Mouse (Mus musculus) bone marrow macrophage, adult 2 months (primary cell): ENCODE data around the gene Tmem274. TPM values are rescaled to one million over a fixed set of nuclear protein-coding genes. Genes with fewer than 3 reads are reported as not detected.

ENCODE experiments used
- H3K27ac ChIP-seq: 2 replicates; pipeline ENCODE4 v1.5.1; 2012; ENCODE audit warnings: low read depth, low read length; ENCODE audit not compliant: insufficient read depth
- H3K4me1 ChIP-seq: 2 replicates; pipeline ENCODE4 v1.6.1; 2012; ENCODE audit warnings: low read length; ENCODE audit not compliant: control insufficient read depth, insufficient read depth
- H3K4me3 ChIP-seq: 2 replicates; pipeline ENCODE4 v1.5.1; 2012; ENCODE audit warnings: mild to moderate bottlenecking, low read length, moderate library complexity; ENCODE audit not compliant: insufficient read depth
- CTCF ChIP-seq: IDR thresholded peaks from 2 replicates; pipeline ENCODE4 v1.5.1; 2012; ENCODE audit warnings: low read depth, mild to moderate bottlenecking, low read length, moderate library complexity
- POLR2A ChIP-seq: IDR thresholded peaks from 2 replicates; pipeline ENCODE4 v1.6.1; 2012; ENCODE audit warnings: mild to moderate bottlenecking, low read depth, low read length, borderline replicate concordance
- polyA plus RNA-seq: library from polyadenylated mRNA; stranded (reverse); fragments of >200 nt; gene quantifications from 2 replicates; pipeline ENCODE4 v1.2.4, GENCODE M21; 2012; ENCODE audit not compliant: missing spikeins, insufficient read depth, insufficient read length

The Tmem274 gene
- polyA plus RNA-seq, 1 experiment: not detected

- TF ChIP-seq CTCF (no peak), POLR2A (no peak)
- peaks cover 26% of the 10 kb centered on the region for H3K4me1 ChIP-seq
- H3K4me3 ChIP-seq: no peak overlapping the region
- H3K27ac ChIP-seq: no peak overlapping the region
Observed at GRCm38 (mm10) chr4:149523961-149524360, 46.8 kb downstream of the Tmem274 start.

DNA sequence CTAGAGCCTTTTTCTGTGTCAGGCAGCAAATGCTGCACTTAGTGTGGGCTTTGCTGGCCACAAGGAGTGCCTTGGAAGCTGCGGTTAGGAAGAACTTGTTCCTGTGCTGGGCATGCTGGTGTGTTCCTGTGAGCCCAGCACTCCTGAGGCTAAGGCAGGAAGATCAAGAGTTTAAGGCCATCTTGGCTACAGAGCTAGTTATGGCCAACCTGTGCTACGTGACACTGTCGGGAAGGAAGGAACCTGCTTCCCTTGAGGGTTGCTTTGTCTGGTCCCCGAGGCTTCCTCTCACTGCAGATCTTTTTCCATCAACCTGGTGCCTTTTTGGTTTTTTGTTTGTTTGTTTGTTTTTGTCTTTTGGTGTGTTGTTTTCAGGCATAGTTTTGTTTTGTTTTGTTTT lies 48.0 kb downstream of the Tmem274 start:
- H3K27ac ChIP-seq: no peak overlapping the region
- H3K4me1 ChIP-seq: peaks cover 15% of the 10 kb centered on the region
- no peak for TF ChIP-seq CTCF
- TF ChIP-seq POLR2A: no peak

DNA sequence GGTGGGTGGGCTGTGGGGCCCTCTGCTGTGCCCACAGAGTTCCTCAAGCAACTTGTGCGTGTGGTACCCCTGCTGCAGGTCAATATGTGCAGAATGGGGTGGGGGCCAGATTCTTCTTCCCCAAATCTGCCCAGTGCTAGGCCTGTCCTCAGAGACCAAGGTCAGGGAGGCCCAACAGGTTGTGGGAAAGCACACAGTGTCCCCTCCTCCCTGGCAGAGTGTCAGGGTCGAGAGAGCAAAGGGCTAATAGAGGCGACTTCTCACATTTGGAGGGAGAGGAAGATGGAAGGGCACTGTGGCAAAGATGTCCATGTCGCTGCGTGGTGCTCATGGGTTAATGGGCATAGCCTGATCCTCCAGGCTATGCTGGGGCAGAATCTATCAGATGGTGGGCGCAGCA lies 48.6 kb downstream of the Tmem274 start:
- Histone ChIP-seq H3K4me1 (peaks cover 11% of the 10 kb centered on the region), H3K27ac (no peak overlapping the region), H3K4me3 (no peak overlapping the region)
- TF ChIP-seq CTCF: no peak
- no peak for TF ChIP-seq POLR2A

More for the DNA sequence above, 48.0 kb downstream of the Tmem274 start:
- H3K4me3 ChIP-seq: no peak overlapping the region

DNA sequence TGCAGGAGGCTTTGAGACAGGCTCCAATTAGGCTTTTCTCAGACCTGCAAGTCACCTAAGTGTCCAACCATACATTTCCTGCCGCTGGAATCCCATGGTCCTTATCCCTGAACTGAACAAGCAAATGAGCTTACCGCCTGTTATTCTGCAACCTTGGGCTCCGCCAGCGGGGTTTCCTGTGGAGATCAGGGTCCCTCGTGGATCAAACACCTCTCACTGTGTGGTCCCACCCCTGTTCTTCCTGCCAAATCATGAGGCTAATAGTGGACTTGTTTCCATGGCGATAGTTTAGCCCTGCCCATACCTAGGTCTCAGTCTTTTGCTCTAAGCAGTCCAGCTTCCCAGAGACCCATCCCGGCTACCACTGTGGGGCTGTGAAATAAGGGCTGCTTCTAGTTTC lies 49.2 kb downstream of the Tmem274 start:
- no peak overlapping the region for H3K4me3 ChIP-seq
- no peak for TF ChIP-seq POLR2A
- TF ChIP-seq CTCF: no peak
- H3K4me1 ChIP-seq: peaks cover 11% of the 10 kb centered on the region
- H3K27ac ChIP-seq: no peak overlapping the region

DNA sequence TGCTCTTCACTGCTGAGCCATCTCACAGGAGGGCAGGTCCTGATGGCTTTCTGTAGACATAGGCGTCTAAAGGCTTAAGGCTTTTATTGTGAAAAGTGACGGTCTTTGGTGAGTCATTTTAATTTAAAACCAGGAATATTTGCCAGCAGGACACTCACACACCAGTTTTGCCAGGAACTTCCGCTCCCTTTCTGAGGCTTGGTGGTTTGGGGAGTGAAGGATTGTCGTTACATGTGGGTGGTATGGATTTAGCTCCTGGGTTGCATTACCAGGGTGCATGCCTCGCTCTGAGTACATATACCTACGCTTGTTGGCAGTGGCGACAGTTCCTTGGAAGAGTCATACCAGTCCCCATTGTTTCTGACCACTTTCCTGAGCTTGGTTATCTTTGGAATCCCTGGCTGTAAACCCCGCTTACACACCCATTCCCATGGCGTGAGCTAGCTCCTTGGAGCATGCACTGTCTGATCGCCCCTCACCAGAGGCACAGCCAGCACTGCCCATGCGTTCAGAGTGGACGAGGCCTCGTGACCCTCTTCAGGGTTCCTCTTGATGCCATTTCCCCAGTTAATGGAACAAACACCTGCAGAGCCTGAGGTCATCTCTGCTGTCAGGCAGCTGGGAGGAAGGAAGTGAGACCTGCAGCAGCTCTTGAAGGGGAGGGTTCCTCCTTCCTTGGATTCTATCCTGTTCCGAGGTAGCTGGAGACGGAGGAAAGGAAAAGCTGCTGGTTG lies 50.6 kb downstream of the Tmem274 start:
- TF ChIP-seq POLR2A (no peak), CTCF (no peak)
- Histone ChIP-seq H3K27ac (no peak overlapping the region), H3K4me3 (no peak overlapping the region), H3K4me1 (peaks cover 11% of the 10 kb centered on the region)

- TF ChIP-seq POLR2A: no peak
- no peak for TF ChIP-seq CTCF
- Histone ChIP-seq H3K4me3 (no peak overlapping the region), H3K4me1 (peaks cover 8% of the 10 kb centered on the region), H3K27ac (no peak overlapping the region)
Observed at GRCm38 (mm10) chr4:149529691-149530090, 52.5 kb downstream of the Tmem274 start.

Other genes starting within 250 kb of the Tmem274 start
- gene Kif1b, start 169.7 kb upstream of the Tmem274 start, polyA plus RNA-seq: 24.0 and 26.4 TPM in 2 replicates
- gene Ube4b, start 50.6 kb upstream of the Tmem274 start, polyA plus RNA-seq: 49.6 and 54.5 TPM in 2 replicates
- gene Rbp7, start 22.4 kb upstream of the Tmem274 start, polyA plus RNA-seq: not detected in 2 replicates
- 4.7 and 8.1 TPM in 2 replicates for gene Nmnat1, start 7.8 kb downstream of the Tmem274 start, polyA plus RNA-seq
- 12.2 and 14.0 TPM in 2 replicates for gene Lzic, start 7.9 kb downstream of the Tmem274 start, polyA plus RNA-seq
- gene Ctnnbip1, start 40.9 kb downstream of the Tmem274 start, polyA plus RNA-seq: 16.2 and 18.8 TPM in 2 replicates
- gene Clstn1, start 109.1 kb downstream of the Tmem274 start, polyA plus RNA-seq: 0.85 and 1.4 TPM in 2 replicates
- 91.4 and 100 TPM in 2 replicates for gene Pik3cd, start 225.2 kb downstream of the Tmem274 start, polyA plus RNA-seq